ENCODE assay signal across 27 mouse cellular contexts in genomic region chr7:80095598-80096309, GRCm38 (mm10). TPM values are rescaled to one million over a fixed set of nuclear protein-coding genes. Genes with fewer than 3 reads are reported as not detected.
DNase-seq lines count a peak whose midpoint lies in the region; ATAC-seq and TF ChIP-seq lines count a peak whose summit lies in the region.
"Had no signal": no experiment of that assay in that cellular context is flagged by ENCODE, and none has a peak within 500 bp of the region (broad histone marks: within the 10 kb centered on the region; RNA-seq: fewer than 3 reads in every experiment).

No protein-coding gene starts in this region.

- H3K27me3 ChIP-seq in hindbrain, embryonic 12.5 days: no peaks in the 10 kb centered on the region
- no peaks in the 10 kb centered on the region for H3K27me3 ChIP-seq in hindbrain, embryonic 11.5 days (ENCODE audit: control insufficient read depth, insufficient read depth, low read length)
- H3K27me3 ChIP-seq in midbrain, embryonic 11.5 days (ENCODE audit: control insufficient read depth, insufficient read depth, low read length): no peaks in the 10 kb centered on the region
- H3K27me3 ChIP-seq in midbrain, postnatal 0 days (ENCODE audit: insufficient read depth, low read length): no peaks in the 10 kb centered on the region
- H3K27me3 ChIP-seq: forebrain, embryonic 13.5 days; heart, embryonic 15.5 days; intestine, embryonic 15.5 days; limb, embryonic 15.5 days; midbrain, embryonic 13.5 days; neural tube, embryonic 15.5 days had no signal

- H3K36me3 ChIP-seq in hindbrain, embryonic 12.5 days: peaks cover 94% of the 10 kb centered on the region
- H3K36me3 ChIP-seq in hindbrain, embryonic 11.5 days (ENCODE audit: control insufficient read depth, insufficient read depth, low read length): peaks cover 31% of the 10 kb centered on the region
- peaks cover 50% of the 10 kb centered on the region for H3K36me3 ChIP-seq in midbrain, embryonic 11.5 days (ENCODE audit: control insufficient read depth, insufficient read depth, low read length)
- peaks cover 85% of the 10 kb centered on the region for H3K36me3 ChIP-seq in midbrain, postnatal 0 days (ENCODE audit: insufficient read depth, low read length)

- no peak overlapping the region for H3K4me2 ChIP-seq in hindbrain, embryonic 12.5 days (replicated peaks)
- no peak overlapping the region for H3K4me2 ChIP-seq in hindbrain, embryonic 11.5 days (replicated peaks; ENCODE audit: low read depth, low read length)
- no peak overlapping the region for H3K4me2 ChIP-seq in midbrain, embryonic 11.5 days
- H3K4me2 ChIP-seq in midbrain, postnatal 0 days (ENCODE audit: low read depth, low read length, poor library complexity, severe bottlenecking): no peak overlapping the region
- H3K4me2 ChIP-seq: forebrain, embryonic 13.5 days; heart, embryonic 15.5 days; intestine, embryonic 15.5 days; limb, embryonic 15.5 days; lung, embryonic 14.5 days; midbrain, embryonic 13.5 days; neural tube, embryonic 15.5 days had no signal

- WGBS in hindbrain, embryonic 12.5 days: 90% methylated on average over 20 of the region's 20 CpGs
- 92% methylated on average over 20 of the region's 20 CpGs for WGBS in hindbrain, embryonic 11.5 days
- 92% methylated on average over 20 of the region's 20 CpGs for WGBS in midbrain, embryonic 11.5 days
- 93% methylated on average over 20 of the region's 20 CpGs for WGBS in midbrain, postnatal 0 days

- no peak overlapping the region for H3K9ac ChIP-seq in hindbrain, embryonic 12.5 days
- no peak overlapping the region for H3K9ac ChIP-seq in hindbrain, embryonic 11.5 days (ENCODE audit: low read depth, low read length)
- H3K9ac ChIP-seq in midbrain, embryonic 11.5 days (ENCODE audit: low read length): no peak overlapping the region
- no peak overlapping the region for H3K9ac ChIP-seq in midbrain, postnatal 0 days (replicated peaks; ENCODE audit: low read length, poor library complexity, severe bottlenecking)
- H3K9ac ChIP-seq: forebrain, embryonic 13.5 days; heart, embryonic 15.5 days; intestine, embryonic 15.5 days; limb, embryonic 15.5 days; liver, embryonic 14.5 days; lung, embryonic 14.5 days; midbrain, embryonic 13.5 days; neural tube, embryonic 15.5 days had no signal

- H3K27ac ChIP-seq in hindbrain, embryonic 12.5 days: 0 out of 2 replicates have a peak overlapping the region, but pooled peaks have one; percentile 7
- H3K27ac ChIP-seq in hindbrain, embryonic 11.5 days (ENCODE audit: low read depth, low read length): no peak overlapping the region
- no peak overlapping the region for H3K27ac ChIP-seq in midbrain, embryonic 11.5 days (ENCODE audit: low read depth, low read length)
- H3K27ac ChIP-seq in midbrain, postnatal 0 days (ENCODE audit: low read depth, low read length): no peak overlapping the region
- H3K27ac ChIP-seq: forebrain, embryonic 13.5 days; heart, embryonic 15.5 days; intestine, embryonic 15.5 days; limb, embryonic 10.5 days; limb, embryonic 15.5 days; liver, embryonic 14.5 days; midbrain, embryonic 13.5 days; neural tube, embryonic 15.5 days had no signal

- DNase-seq in cerebellum, postnatal 10 days: peak; percentile 53 to 57
- no peak for DNase-seq in cerebellum, postnatal 4 days (ENCODE audit: low spot score in 2 of 2)
- no peak for DNase-seq in hindbrain, embryonic 11.5 days (ENCODE audit: low spot score)
- no peak for DNase-seq in midbrain, embryonic 11.5 days (ENCODE audit: low spot score, missing footprints)
- no peak for DNase-seq in midbrain, postnatal 0 days (ENCODE audit: low spot score)
- no peak for DNase-seq in kidney, postnatal 14 days
- DNase-seq: adrenal gland, postnatal 25 days; gastrocnemius, postnatal 10 days; kidney, adult 9 months; kidney, postnatal 10 days; layer of hippocampus, adult 9-11 months; lung, embryonic 14.5 days; lung, postnatal 14 days; retina, postnatal 1 day; right cerebral cortex, postnatal 14 days; thymus, postnatal 4 days had no signal

- ATAC-seq in hindbrain, embryonic 12.5 days (ENCODE audit: low FRiP score): no peak
- no peak for ATAC-seq in hindbrain, embryonic 11.5 days (ENCODE audit: low FRiP score)
- ATAC-seq in midbrain, embryonic 11.5 days (ENCODE audit: low FRiP score): 0 out of 2 replicates have a peak, but pooled peaks have one; percentile 32
- ATAC-seq in midbrain, postnatal 0 days (ENCODE audit: low FRiP score): no peak
- ATAC-seq: CD4-positive, CD25-positive, alpha-beta regulatory T cell, adult 4 months; forebrain, embryonic 13.5 days; hindbrain, embryonic 16.5 days; intestine, embryonic 15.5 days; midbrain, embryonic 13.5 days had no signal

- no peak overlapping the region for H3K4me3 ChIP-seq in hindbrain, embryonic 12.5 days
- H3K4me3 ChIP-seq in hindbrain, embryonic 11.5 days (ENCODE audit: low read depth, low read length): no peak overlapping the region
- H3K4me3 ChIP-seq in midbrain, embryonic 11.5 days (ENCODE audit: low read depth, low read length): no peak overlapping the region
- H3K4me3 ChIP-seq in midbrain, postnatal 0 days (ENCODE audit: low read depth, low read length): no peak overlapping the region
- H3K4me3 ChIP-seq: forebrain, embryonic 13.5 days; heart, embryonic 15.5 days; intestine, embryonic 15.5 days; limb, embryonic 10.5 days; limb, embryonic 15.5 days; midbrain, embryonic 13.5 days; neural tube, embryonic 15.5 days had no signal

- H3K9me3 ChIP-seq in hindbrain, embryonic 12.5 days (replicated peaks): no peaks in the 10 kb centered on the region
- H3K9me3 ChIP-seq in hindbrain, embryonic 11.5 days (ENCODE audit: control insufficient read depth, low read length): no peaks in the 10 kb centered on the region
- H3K9me3 ChIP-seq in midbrain, embryonic 11.5 days (ENCODE audit: control insufficient read depth, low read length): no peaks in the 10 kb centered on the region
- no peaks in the 10 kb centered on the region for H3K9me3 ChIP-seq in midbrain, postnatal 0 days (ENCODE audit: low read length)
- H3K9me3 ChIP-seq: forebrain, embryonic 13.5 days; heart, embryonic 15.5 days; intestine, embryonic 15.5 days; limb, embryonic 10.5 days; limb, embryonic 15.5 days; midbrain, embryonic 13.5 days; neural tube, embryonic 15.5 days had no signal

- TF ChIP-seq CTCF in midbrain, postnatal 0 days (IDR thresholded peaks at IDR 0.05): no peak

- peaks cover 6% of the 10 kb centered on the region for H3K4me1 ChIP-seq in hindbrain, embryonic 12.5 days
- H3K4me1 ChIP-seq in hindbrain, embryonic 11.5 days (replicated peaks; ENCODE audit: control insufficient read depth, insufficient read depth, low read length): no peaks in the 10 kb centered on the region
- no peaks in the 10 kb centered on the region for H3K4me1 ChIP-seq in midbrain, embryonic 11.5 days (ENCODE audit: control insufficient read depth, insufficient read depth, low read length)
- H3K4me1 ChIP-seq in midbrain, postnatal 0 days (ENCODE audit: insufficient read depth, low read length): no peaks in the 10 kb centered on the region

RNA-seq across cellular contexts. Expression of gene Idh2, which starts 19.4 kb away (rescaled TPM):
- polyA plus RNA-seq in hindbrain, embryonic 12.5 days (2016; fragmentation: Nextera tagmentation; extraction: Ambion mirVana): 322 and 326 TPM in 2 replicates
- 331 and 352 TPM in 2 replicates for polyA plus RNA-seq in hindbrain, embryonic 11.5 days (2014; fragmentation: Nextera tagmentation; extraction: Ambion mirVana)
- 349 and 357 TPM in 2 replicates for polyA plus RNA-seq in midbrain, embryonic 11.5 days (2014; fragmentation: Nextera tagmentation; extraction: Ambion mirVana)
- 122 and 136 TPM in 2 replicates for total RNA-seq in midbrain, postnatal 0 days (2014; rRNA removed)
- 115 and 124 TPM in 2 replicates for polyA plus RNA-seq in midbrain, postnatal 0 days (2015; fragmentation: Nextera tagmentation; extraction: Ambion mirVana)

Comparison
In these comparisons a context has a peak if more than half of its experiments do, and no peak if none do; other contexts are left out.
1. DNase-seq: peak in cerebellum, postnatal 10 days (2 of 2); none in cerebellum, postnatal 4 days (0 of 2), hindbrain, embryonic 11.5 days (single experiment), midbrain, embryonic 11.5 days (single experiment), midbrain, postnatal 0 days (single experiment) and kidney, postnatal 14 days (single experiment).